Mouse (Mus musculus) cortical plate, adult 2 months (tissue): Measurements from ENCODE around the gene Atxn7.

Source experiments
- CTCF ChIP-seq: fragments of 200-500 bp; IDR thresholded peaks from 2 replicates; pipeline ENCODE4 v1.5.1; 2011; ENCODE audit warnings: mild to moderate bottlenecking, control low read depth, low read length; ENCODE audit not compliant: insufficient read depth; ENCODE audit errors: extremely low read depth
- POLR2A ChIP-seq: fragments of 200-500 bp; IDR thresholded peaks from 2 replicates; pipeline ENCODE4 v1.6.1; 2011; ENCODE audit warnings: mild to moderate bottlenecking, low read length, control low read depth; ENCODE audit not compliant: insufficient read depth; ENCODE audit errors: extremely low read depth

- TF ChIP-seq POLR2A (no peak), CTCF (no peak)
Measured at GRCm38 (mm10) chr14:13961401-13962112, at the start of gene Atxn7, which contains the start of gene Thoc7.
